Mouse (Mus musculus) cerebellum, adult 8-10 months (tissue): Measurements from ENCODE around the gene Rtn3.
"Not testable (repeated sequence)": the region's sequence is repeated elsewhere in the genome, so short reads cannot be mapped to it uniquely, and the experiment has no call there.

ENCODE experiments used
- DNase-seq: peaks from one replicate; pipeline ENCODE4 v3.0.0; 2022

Gene Rtn3

GRCm38 (mm10) chr19:7482599-7483511 is at the start of gene Rtn3:
Gene Rtn3 (minus strand): TSS chr19:7483281.
- DNase-seq, result peak; percentile 96

GRCm38 (mm10) chr19:7531906-7532305 is 48.8 kb upstream of the Rtn3 start:
- DNase-seq, result no peak

GRCm38 (mm10) chr19:7528639-7529428 is 45.8 kb upstream of the Rtn3 start:
- DNase-seq, result peak; percentile 35

GRCm38 (mm10) chr19:7524879-7525278 is 41.8 kb upstream of the Rtn3 start:
- no peak for DNase-seq

- no peak for DNase-seq
Measured at GRCm38 (mm10) chr19:7523781-7524180, 40.7 kb upstream of the Rtn3 start.

- no peak for DNase-seq
Measured at GRCm38 (mm10) chr19:7523292-7523691, 40.2 kb upstream of the Rtn3 start.

- DNase-seq, result no peak
Measured at GRCm38 (mm10) chr19:7522856-7523255, 39.8 kb upstream of the Rtn3 start.

- DNase-seq, result no peak
Measured at GRCm38 (mm10) chr19:7521619-7522018, 38.5 kb upstream of the Rtn3 start.

- DNase-seq, result no peak
Measured at GRCm38 (mm10) chr19:7516437-7516836, 33.4 kb upstream of the Rtn3 start.

- no peak for DNase-seq
Measured at GRCm38 (mm10) chr19:7508026-7508425, 24.9 kb upstream of the Rtn3 start.

GRCm38 (mm10) chr19:7506321-7506720 is 23.2 kb upstream of the Rtn3 start:
- DNase-seq, result no peak

GRCm38 (mm10) chr19:7502432-7502831 is 19.4 kb upstream of the Rtn3 start:
- no peak for DNase-seq

GRCm38 (mm10) chr19:7500701-7501100 is 17.6 kb upstream of the Rtn3 start:
- no peak for DNase-seq

GRCm38 (mm10) chr19:7498816-7499215 is 15.7 kb upstream of the Rtn3 start:
- DNase-seq, result no peak

GRCm38 (mm10) chr19:7496070-7496469 is 13.0 kb upstream of the Rtn3 start:
- not testable (repeated sequence) for DNase-seq

GRCm38 (mm10) chr19:7495221-7496038 is 12.3 kb upstream of the Rtn3 start:
- DNase-seq, result no peak

GRCm38 (mm10) chr19:7494187-7495015 is 11.3 kb upstream of the Rtn3 start:
- peak; percentile 96 for DNase-seq

GRCm38 (mm10) chr19:7493352-7494186 is 10.5 kb upstream of the Rtn3 start, which contains the start of gene Atl3:
Gene Atl3 (plus strand): TSS chr19:7494040.
- DNase-seq, result peak; percentile 42

GRCm38 (mm10) chr19:7492682-7493081 is 9.6 kb upstream of the Rtn3 start:
- no peak for DNase-seq

GRCm38 (mm10) chr19:7491960-7492359 is 8.9 kb upstream of the Rtn3 start:
- DNase-seq, result no peak

- no peak for DNase-seq
Measured at GRCm38 (mm10) chr19:7487680-7488079, 4.6 kb upstream of the Rtn3 start.
